Mouse (Mus musculus): ENCODE results near the gene Farp2. TPM values are rescaled to one million over a fixed set of nuclear protein-coding genes. Genes with fewer than 3 reads are reported as not detected.

The Farp2 gene
- total and polyA plus RNA-seq, 3 experiments = 0.89 to 2.1 (median 1.8) TPM

GRCm38 (mm10) chr1:93563224-93563623, 51.3 kb downstream of the Farp2 start:
- no peak overlapping the region for H3K4me2 ChIP-seq (ENCODE audit: insufficient read depth, low read depth, poor library complexity, severe bottlenecking)
- no peak overlapping the region for H3K9ac ChIP-seq (ENCODE audit: insufficient read depth, low read depth)
- H3K36me3 ChIP-seq (replicated peaks in 1 of 2; ENCODE audit: control insufficient read depth in 1 of 2, insufficient read depth in 1 of 2, low read length in 1 of 2) = no peaks in the 10 kb centered on the region
- dilution Hi-C loops (cut with MboI; ENCODE audit: extremely low pct_ligation_motif_present, extremely low pct_unique_long_range_greater_than_20kb, low sequenced_read_pairs) (no loop called here), in situ Hi-C loops (cut with MboI; ENCODE audit: low pct_ligation_motif_present, low pct_unique_long_range_greater_than_20kb, low sequenced_read_pairs) (no loop called here)
- no peaks in the 10 kb centered on the region for H3K4me1 ChIP-seq (ENCODE audit: control insufficient read depth in 1 of 2, insufficient read depth in 2 of 2)
- no peaks in the 10 kb centered on the region for H3K27me3 ChIP-seq (replicated peaks)
- DNase-seq (ENCODE audit: extremely low read depth) = no peak
- no peak for TF ChIP-seq MAZ (IDR thresholded peaks at IDR 0.05; ENCODE audit: low read depth, low read length)
- no peak for TF ChIP-seq IRF4 (IDR thresholded peaks at IDR 0.05; ENCODE audit: low read depth, low read length)
- no peak for TF ChIP-seq GABPA (IDR thresholded peaks at IDR 0.05; ENCODE audit: insufficient replicate concordance, low read depth, low read length)
- no peak for TF ChIP-seq BHLHE40 (IDR thresholded peaks at IDR 0.05; ENCODE audit: low read depth, low read length)
- no peak for TF ChIP-seq USF2 (conservative IDR thresholded peaks at IDR 0.05; ENCODE audit: low read depth, low read length)
- no peak for TF ChIP-seq PAX5 (IDR thresholded peaks at IDR 0.05; ENCODE audit: low read length)
- no peak for TF ChIP-seq UBTF (IDR thresholded peaks at IDR 0.05; ENCODE audit: low read depth, low read length)
- no peak for TF ChIP-seq TCF12 (IDR thresholded peaks at IDR 0.05; ENCODE audit: low read depth, low read length)
- H3K4me3 ChIP-seq (replicated peaks in 1 of 3; ENCODE audit: low read depth in 2 of 3, low read length in 2 of 3, poor library complexity in 1 of 3) = no peak overlapping the region
- H3K9me3 ChIP-seq (replicated peaks; ENCODE audit: low read length) = no peaks in the 10 kb centered on the region
- no peaks in the 10 kb centered on the region for H3K79me2 ChIP-seq (replicated peaks; ENCODE audit: control insufficient read depth, extremely low read depth, insufficient read depth, poor library complexity, severe bottlenecking)
- no peak overlapping the region for H3K27ac ChIP-seq (ENCODE audit: insufficient read depth, low read depth)

GRCm38 (mm10) chr1:93563649-93564048, 51.8 kb downstream of the Farp2 start:
- H3K4me3 ChIP-seq (replicated peaks in 1 of 3; ENCODE audit: low read depth in 2 of 3, low read length in 2 of 3, poor library complexity in 1 of 3) = no peak overlapping the region
- dilution Hi-C loops (cut with MboI; ENCODE audit: extremely low pct_ligation_motif_present, extremely low pct_unique_long_range_greater_than_20kb, low sequenced_read_pairs) = no loop called here
- DNase-seq (ENCODE audit: extremely low read depth) = no peak

DNA sequence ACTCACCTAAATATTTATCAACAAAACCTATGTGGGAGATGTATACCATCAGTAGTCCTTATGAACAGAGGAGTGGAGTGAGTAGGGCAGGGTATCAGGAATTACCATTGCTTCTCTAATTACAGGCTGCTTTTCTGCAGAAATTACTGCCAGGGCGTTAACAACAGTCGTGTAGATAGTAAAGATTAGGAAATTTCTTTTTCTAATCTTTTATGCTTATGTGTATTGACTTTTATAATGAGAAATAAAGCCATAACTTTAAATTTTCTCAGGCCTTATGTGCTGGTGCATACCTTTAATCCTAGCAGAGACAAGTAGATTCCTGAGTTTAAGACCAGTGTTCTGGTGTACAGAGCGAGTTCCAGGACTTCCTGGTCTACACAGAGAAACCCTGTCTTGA, 52.9 kb downstream of the Farp2 start:
- no peak for DNase-seq (ENCODE audit: extremely low read depth)
- H3K27ac ChIP-seq (ENCODE audit: insufficient read depth, low read depth) = no peak overlapping the region
- H3K27me3 ChIP-seq (replicated peaks) = no peaks in the 10 kb centered on the region
- H3K4me1 ChIP-seq (ENCODE audit: control insufficient read depth in 1 of 2, insufficient read depth in 2 of 2) = peaks cover 0 to 14% of the 10 kb centered on the region in 2 experiments; a peak in 2 of 4 replicates
- dilution Hi-C loops (cut with MboI; ENCODE audit: extremely low pct_ligation_motif_present, extremely low pct_unique_long_range_greater_than_20kb, low sequenced_read_pairs) = no loop called here
- H3K9ac ChIP-seq (ENCODE audit: insufficient read depth, low read depth) = no peak overlapping the region
- H3K4me3 ChIP-seq (replicated peaks in 1 of 3; ENCODE audit: low read depth in 2 of 3, low read length in 2 of 3, poor library complexity in 1 of 3) = no peak overlapping the region
- TF ChIP-seq CTCF (conservative IDR thresholded peaks at IDR 0.05 in 1 of 2, IDR thresholded peaks at IDR 0.05 in 1 of 2; ENCODE audit: low read depth in 2 of 2, low read length in 2 of 2) = no peak
- no peak for TF ChIP-seq E2F4 (IDR thresholded peaks at IDR 0.05; ENCODE audit: insufficient replicate concordance, low read depth, low read length)
- no peak for TF ChIP-seq MXI1 (IDR thresholded peaks at IDR 0.05; ENCODE audit: low read depth, low read length)
- TF ChIP-seq ZMIZ1 (IDR thresholded peaks at IDR 0.05; ENCODE audit: low read depth, low read length) = no peak
- TF ChIP-seq ZC3H11A (IDR thresholded peaks at IDR 0.05; ENCODE audit: low read depth, low read length) = no peak
- no peak for TF ChIP-seq POLR2A (IDR thresholded peaks at IDR 0.05; ENCODE audit: low read depth, low read length)
- TF ChIP-seq MYC (IDR thresholded peaks at IDR 0.05; ENCODE audit: low read depth, low read length) = no peak
- no peak for TF ChIP-seq GABPA (IDR thresholded peaks at IDR 0.05; ENCODE audit: insufficient replicate concordance, low read depth, low read length)
- no peak overlapping the region for H3K4me2 ChIP-seq (ENCODE audit: insufficient read depth, low read depth, poor library complexity, severe bottlenecking)
- no peaks in the 10 kb centered on the region for H3K79me2 ChIP-seq (replicated peaks; ENCODE audit: control insufficient read depth, extremely low read depth, insufficient read depth, poor library complexity, severe bottlenecking)
- no peaks in the 10 kb centered on the region for H3K9me3 ChIP-seq (replicated peaks; ENCODE audit: low read length)
- in situ Hi-C loops (cut with MboI; ENCODE audit: low pct_ligation_motif_present, low pct_unique_long_range_greater_than_20kb, low sequenced_read_pairs) = no loop called here
- H3K36me3 ChIP-seq (replicated peaks in 1 of 2; ENCODE audit: control insufficient read depth in 1 of 2, insufficient read depth in 1 of 2, low read length in 1 of 2) = no peaks in the 10 kb centered on the region

More at GRCm38 (mm10) chr1:93563649-93564048, 51.8 kb downstream of the Farp2 start:
- Histone ChIP-seq H3K79me2 (replicated peaks; ENCODE audit: control insufficient read depth, extremely low read depth, insufficient read depth, poor library complexity, severe bottlenecking) (no peaks in the 10 kb centered on the region), H3K36me3 (replicated peaks in 1 of 2; ENCODE audit: control insufficient read depth in 1 of 2, insufficient read depth in 1 of 2, low read length in 1 of 2) (no peaks in the 10 kb centered on the region), H3K4me2 (ENCODE audit: insufficient read depth, low read depth, poor library complexity, severe bottlenecking) (no peak overlapping the region), H3K27me3 (replicated peaks) (no peaks in the 10 kb centered on the region), H3K27ac (ENCODE audit: insufficient read depth, low read depth) (no peak overlapping the region), H3K9me3 (replicated peaks; ENCODE audit: low read length) (no peaks in the 10 kb centered on the region), H3K4me1 (ENCODE audit: control insufficient read depth in 1 of 2, insufficient read depth in 2 of 2) (peaks cover 0 to 3% of the 10 kb centered on the region in 2 experiments; a peak in 1 of 4 replicates), H3K9ac (ENCODE audit: insufficient read depth, low read depth) (no peak overlapping the region)
- TF ChIP-seq CHD1 (IDR thresholded peaks at IDR 0.05; ENCODE audit: low read depth, low read length) (no peak), USF2 (conservative IDR thresholded peaks at IDR 0.05; ENCODE audit: low read depth, low read length) (no peak), RAD21 (IDR thresholded peaks at IDR 0.05; ENCODE audit: low read depth, low read length) (no peak), MXI1 (IDR thresholded peaks at IDR 0.05; ENCODE audit: low read depth, low read length) (no peak), NRF1 (IDR thresholded peaks at IDR 0.05; ENCODE audit: low read depth, low read length) (no peak), PAX5 (IDR thresholded peaks at IDR 0.05; ENCODE audit: low read length) (no peak), HCFC1 (IDR thresholded peaks at IDR 0.05; ENCODE audit: low read depth, low read length) (no peak), NELFE (IDR thresholded peaks at IDR 0.05; ENCODE audit: low read depth, low read length) (no peak), IRF4 (IDR thresholded peaks at IDR 0.05; ENCODE audit: low read depth, low read length) (no peak), ELF1 (IDR thresholded peaks at IDR 0.05; ENCODE audit: low read depth, low read length) (no peak), CTCF (conservative IDR thresholded peaks at IDR 0.05 in 1 of 2, IDR thresholded peaks at IDR 0.05 in 1 of 2; ENCODE audit: low read depth in 2 of 2, low read length in 2 of 2) (no peak), SMC3 (IDR thresholded peaks at IDR 0.05; ENCODE audit: low read depth, low read length) (no peak), JUN (IDR thresholded peaks at IDR 0.05; ENCODE audit: insufficient read depth, low read depth, low read length) (no peak), JUND (conservative IDR thresholded peaks at IDR 0.05; ENCODE audit: low read depth, low read length) (no peak), POLR2AphosphoS2 (IDR thresholded peaks at IDR 0.05; ENCODE audit: low read depth, low read length) (no peak), ETS1 (conservative IDR thresholded peaks at IDR 0.05; ENCODE audit: low read depth, low read length) (no peak)
- in situ Hi-C loops (cut with MboI; ENCODE audit: low pct_ligation_motif_present, low pct_unique_long_range_greater_than_20kb, low sequenced_read_pairs) = no loop called here

Measured in CH12.LX (cell line).